Mouse (Mus musculus) heart, embryonic 16.5 days (tissue): ENCODE data around the gene Slc25a11. TPM values are rescaled to one million over a fixed set of nuclear protein-coding genes. Genes with fewer than 3 reads are reported as not detected.

Source experiments
- ATAC-seq: fragments of 200-750 bp; cut with Nextera tagmentation; replicated peaks from 2 replicates; pipeline ENCODE4 v1.8.0; 2017; ENCODE audit warnings: moderate number of reproducible peaks; ENCODE audit not compliant: insufficient read depth, low FRiP score; ENCODE audit errors: extremely low read depth
- H3K27ac ChIP-seq: fragments of 300-500 bp; sonication (generic); 2 replicates; pipeline ENCODE4 v1.5.1; 2014; ENCODE audit warnings: mild to moderate bottlenecking, low read length, control low read depth, moderate library complexity
- H3K27me3 ChIP-seq: fragments of 300-500 bp; sonication (generic); 2 replicates; pipeline ENCODE4 v1.6.1; 2014; ENCODE audit warnings: low read length, mixed read lengths; ENCODE audit not compliant: control insufficient read depth, insufficient read depth
- H3K36me3 ChIP-seq: fragments of 300-500 bp; sonication (generic); 2 replicates; pipeline ENCODE4 v1.6.1; 2014; ENCODE audit not compliant: control insufficient read depth, insufficient read depth
- H3K4me1 ChIP-seq: fragments of 300-500 bp; sonication (generic); 2 replicates; pipeline ENCODE4 v1.6.1; 2014; ENCODE audit warnings: low read length, mixed read lengths; ENCODE audit not compliant: control insufficient read depth, insufficient read depth
- H3K4me2 ChIP-seq: fragments of 300-500 bp; sonication (generic); 2 replicates; pipeline ENCODE4 v1.6.1; 2014; ENCODE audit warnings: low read depth, mild to moderate bottlenecking, control low read depth, low read length
- H3K4me3 ChIP-seq: fragments of 300-500 bp; sonication (generic); 2 replicates; pipeline ENCODE4 v1.5.1; 2014; ENCODE audit warnings: mild to moderate bottlenecking, control low read depth, low read length
- H3K9ac ChIP-seq: fragments of 300-500 bp; sonication (generic); 2 replicates; pipeline ENCODE4 v1.6.1; 2014; ENCODE audit warnings: low read length, control low read depth
- H3K9me3 ChIP-seq: fragments of 300-500 bp; sonication (generic); replicated peaks from 2 replicates; pipeline ENCODE4 v1.6.1; 2016; ENCODE audit warnings: low read length; ENCODE audit not compliant: control insufficient read depth
- WGBS: fragments of 180-500 bp; shearing (Covaris S2); extraction: QIAGEN DNeasy Blood & Tissue Kit; methylation state at CpG from one replicate; pipeline ENCODE4 v1.1.7; 2014; 5-methylcytosine and 5-hydroxymethylcytosine counted together
- polyA plus RNA-seq: library from polyadenylated mRNA; unstranded; fragments of >200 nt; fragmentation: Nextera tagmentation; extraction: Ambion mirVana; gene quantifications from 2 replicates; pipeline ENCODE4 v1.2.1, GENCODE M21; 2015

Gene Slc25a11
- polyA plus RNA-seq, 1 experiment from 2014 or later, result 346 TPM

DNA sequence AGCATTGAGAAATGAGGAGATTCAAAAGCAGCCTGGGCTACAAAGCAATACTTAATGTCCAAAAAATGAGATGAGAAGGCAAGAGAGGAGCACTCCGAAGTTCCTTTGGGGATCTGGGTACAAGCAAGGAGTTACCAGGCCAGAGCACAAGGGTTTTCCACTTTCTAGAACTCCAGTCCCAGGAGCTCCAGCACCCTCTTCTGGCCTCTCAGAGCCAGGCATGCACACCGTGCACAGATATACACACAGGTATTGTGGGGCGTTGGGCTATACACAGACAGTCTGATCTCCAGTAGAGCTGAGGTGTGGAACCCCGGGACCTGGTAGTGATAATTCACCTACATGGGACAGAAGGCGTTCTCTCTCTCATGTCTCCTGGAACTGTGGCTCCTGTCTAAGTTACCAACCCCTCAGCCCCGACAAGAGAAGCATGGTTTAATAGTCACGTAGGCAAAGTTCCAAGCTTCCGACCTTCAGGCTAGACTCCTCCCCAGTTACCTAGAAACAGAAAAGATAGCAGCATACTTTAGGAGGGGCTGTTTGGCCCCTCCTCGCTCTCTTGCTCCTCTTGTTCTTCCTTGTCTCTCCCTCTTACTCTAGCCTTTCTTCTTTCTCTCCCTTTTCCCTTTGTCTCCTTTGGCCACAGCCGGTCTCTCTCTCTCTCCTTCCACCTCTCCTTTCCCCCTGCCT lies 24.1 kb downstream of the Slc25a11 start:
- H3K4me2 ChIP-seq, result no peak overlapping the region
- H3K36me3 ChIP-seq, result no peaks in the 10 kb centered on the region
- WGBS, result 65% methylated on average over 10 of the region's 10 CpGs
- H3K27me3 ChIP-seq, result no peaks in the 10 kb centered on the region
- H3K9me3 ChIP-seq, result no peaks in the 10 kb centered on the region
- no peak overlapping the region for H3K4me3 ChIP-seq
- peaks cover 5% of the 10 kb centered on the region; the same call in 1 of the 2 replicates for H3K4me1 ChIP-seq
- ATAC-seq, result no peak
- no peak overlapping the region for H3K9ac ChIP-seq
- H3K27ac ChIP-seq, result no peak overlapping the region

DNA sequence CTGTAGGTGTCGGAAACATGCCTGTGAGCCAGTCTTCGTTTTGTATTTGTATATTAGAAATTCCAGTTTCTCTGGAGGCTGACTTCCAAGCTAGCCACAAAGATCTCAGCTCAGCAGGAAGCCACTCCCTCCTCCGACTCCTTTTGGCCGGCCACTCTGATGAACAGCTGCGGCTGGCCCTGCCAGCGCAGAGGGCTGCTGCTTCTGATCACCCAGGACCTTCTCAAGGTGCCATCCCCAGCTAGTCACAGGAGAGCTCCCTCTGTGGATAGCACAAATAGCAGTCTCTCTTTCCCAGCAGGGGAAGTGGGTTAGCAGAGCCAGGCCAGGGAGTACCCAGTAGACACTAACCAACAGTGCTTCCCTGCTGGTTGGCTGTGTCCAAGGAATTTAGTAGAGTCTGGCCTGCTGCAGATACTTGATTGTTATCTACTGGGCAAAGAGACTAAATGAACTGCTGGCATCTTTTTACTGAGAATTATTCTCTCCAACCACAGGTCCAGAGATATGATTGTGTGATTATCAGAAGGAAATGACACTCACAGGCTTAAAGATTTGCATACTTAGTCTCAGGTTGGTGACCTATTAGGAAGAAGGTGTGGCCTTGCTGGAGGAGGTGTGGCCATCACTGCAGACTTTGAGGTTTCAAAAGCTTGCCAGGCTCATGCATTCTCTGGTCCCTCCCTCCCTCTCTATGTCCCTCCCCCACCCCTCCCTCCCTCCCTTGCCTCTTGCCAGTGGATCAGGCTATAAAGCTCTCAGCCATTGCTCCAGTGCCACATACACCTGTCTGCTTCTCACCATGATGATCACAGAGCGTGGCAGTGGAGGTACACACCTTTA lies 25.1 kb downstream of the Slc25a11 start:
- no peaks in the 10 kb centered on the region for H3K9me3 ChIP-seq
- peaks cover 5% of the 10 kb centered on the region; the same call in 1 of the 2 replicates for H3K4me1 ChIP-seq
- no peak for ATAC-seq
- no peaks in the 10 kb centered on the region for H3K27me3 ChIP-seq
- H3K36me3 ChIP-seq, result no peaks in the 10 kb centered on the region
- H3K27ac ChIP-seq, result no peak overlapping the region
- H3K4me2 ChIP-seq, result no peak overlapping the region
- 36% methylated on average over 7 of the region's 7 CpGs for WGBS
- H3K9ac ChIP-seq, result no peak overlapping the region
- H3K4me3 ChIP-seq, result no peak overlapping the region

DNA sequence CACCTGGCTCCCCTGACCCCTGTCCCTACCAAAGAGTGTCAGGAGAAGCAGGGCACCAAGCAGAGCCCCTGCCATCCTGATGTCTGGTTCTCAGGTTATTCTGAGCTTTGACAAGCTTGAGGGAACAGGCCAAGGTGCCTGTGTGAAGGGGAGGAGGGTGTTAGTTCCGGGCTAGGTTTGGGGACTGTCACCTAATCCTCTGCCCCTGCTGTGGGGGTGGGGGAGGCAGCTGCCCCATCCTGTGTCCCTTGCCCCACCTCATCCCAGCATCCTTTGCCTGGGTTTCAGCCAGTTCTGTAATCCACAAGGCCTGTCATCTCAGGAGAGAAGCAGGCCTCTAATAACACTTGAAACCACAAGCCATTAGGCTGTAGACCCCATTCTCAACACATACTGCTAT lies 28.2 kb downstream of the Slc25a11 start, which contains the start of gene Chrne:
Chrne (minus strand) TSS at position 116 of the 400 bp plus-strand sequence.
- no peak within 1 kb of the TSS for H3K4me3 ChIP-seq
- ATAC-seq, result no peak
- peaks cover 5% of the 10 kb centered on the region; the same call in 1 of the 2 replicates for H3K27me3 ChIP-seq
- H3K36me3 ChIP-seq, result no peaks in the 10 kb centered on the region
- H3K27ac ChIP-seq, result no peak within 1 kb of the TSS
- no peak within 1 kb of the TSS for H3K4me2 ChIP-seq
- H3K4me1 ChIP-seq, result peaks cover 15% of the 10 kb centered on the region
- H3K9me3 ChIP-seq, result no peaks in the 10 kb centered on the region
- 25% methylated on average over 1 of the region's 1 CpGs for WGBS
- no peak within 1 kb of the TSS for H3K9ac ChIP-seq

DNA sequence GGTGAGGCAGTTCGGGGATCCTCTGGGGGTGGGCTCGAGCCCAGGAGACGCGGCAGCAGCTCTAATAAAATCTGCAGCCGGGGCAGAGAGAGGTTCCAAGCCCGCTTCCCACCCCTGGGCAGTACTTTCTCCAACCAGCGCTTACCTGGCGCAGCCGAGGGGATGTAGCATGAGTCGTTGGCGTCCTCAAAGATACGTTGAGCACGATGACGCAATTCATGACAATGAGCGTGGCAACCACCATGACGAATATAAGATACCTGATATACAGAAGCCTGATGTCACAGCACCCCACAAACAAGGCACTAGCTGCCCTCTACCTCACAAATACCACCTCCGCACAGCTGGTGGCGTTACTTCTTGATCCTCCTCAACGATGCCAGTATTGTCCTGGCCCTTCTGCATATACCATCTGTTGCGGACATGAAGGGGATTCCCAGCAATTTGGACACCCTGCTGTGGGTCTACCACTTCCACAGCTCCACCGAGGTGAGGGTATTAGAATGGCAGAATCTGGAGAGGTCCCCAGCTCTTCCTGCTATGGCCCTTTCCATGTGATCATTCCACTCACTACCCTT lies 31.7 kb downstream of the Slc25a11 start, which contains the start of gene 4930544D05Rik:
4930544D05Rik (plus strand) TSS at position 333 of the 578 bp plus-strand sequence.
- WGBS, result 9% methylated on average over 21 of the region's 21 CpGs
- H3K9ac ChIP-seq, result peak within 1 kb of the TSS; percentile 65
- peak within 1 kb of the TSS; percentile 84 for H3K4me2 ChIP-seq
- ATAC-seq, result 0 out of 2 replicates have a peak, but pooled peaks have one; percentile 2
- H3K27me3 ChIP-seq, result peaks cover 5% of the 10 kb centered on the region; the same call in 1 of the 2 replicates
- H3K27ac ChIP-seq, result peak within 1 kb of the TSS; percentile 63
- H3K4me1 ChIP-seq, result peaks cover 10% of the 10 kb centered on the region
- peaks cover 20% of the 10 kb centered on the region for H3K36me3 ChIP-seq
- no peaks in the 10 kb centered on the region for H3K9me3 ChIP-seq
- peak within 1 kb of the TSS; percentile 49 for H3K4me3 ChIP-seq

DNA sequence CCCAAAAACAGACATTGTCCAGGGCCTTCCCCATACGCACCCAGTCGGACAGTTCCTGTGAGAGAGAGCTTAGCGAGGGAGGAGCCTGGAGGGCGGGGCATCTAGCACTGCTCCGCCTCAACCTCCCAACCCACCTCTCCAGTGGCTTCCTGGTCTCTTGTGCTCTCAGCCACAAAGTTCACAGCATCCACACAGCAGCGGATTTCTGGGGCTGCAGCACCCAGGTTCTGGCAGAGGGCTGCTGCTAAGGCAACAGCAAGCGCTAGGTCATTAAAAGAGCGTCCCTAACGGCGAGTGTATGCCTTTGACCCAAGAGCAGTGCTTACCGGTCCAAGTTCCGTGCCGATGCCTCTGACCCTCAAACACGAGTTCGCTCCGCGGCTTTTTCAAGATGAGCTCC lies 32.2 kb downstream of the Slc25a11 start:
- peak overlapping the region; percentile 84 for H3K4me2 ChIP-seq
- peaks cover 5% of the 10 kb centered on the region; the same call in 1 of the 2 replicates for H3K27me3 ChIP-seq
- H3K9ac ChIP-seq, result peak overlapping the region; percentile 65
- H3K9me3 ChIP-seq, result no peaks in the 10 kb centered on the region
- H3K4me3 ChIP-seq, result peak overlapping the region; percentile 49
- ATAC-seq, result peak; percentile 74
- WGBS, result 2% methylated on average over 17 of the region's 17 CpGs
- H3K4me1 ChIP-seq, result peaks cover 10% of the 10 kb centered on the region
- H3K27ac ChIP-seq, result peak overlapping the region; percentile 63
- H3K36me3 ChIP-seq, result peaks cover 23% of the 10 kb centered on the region

DNA sequence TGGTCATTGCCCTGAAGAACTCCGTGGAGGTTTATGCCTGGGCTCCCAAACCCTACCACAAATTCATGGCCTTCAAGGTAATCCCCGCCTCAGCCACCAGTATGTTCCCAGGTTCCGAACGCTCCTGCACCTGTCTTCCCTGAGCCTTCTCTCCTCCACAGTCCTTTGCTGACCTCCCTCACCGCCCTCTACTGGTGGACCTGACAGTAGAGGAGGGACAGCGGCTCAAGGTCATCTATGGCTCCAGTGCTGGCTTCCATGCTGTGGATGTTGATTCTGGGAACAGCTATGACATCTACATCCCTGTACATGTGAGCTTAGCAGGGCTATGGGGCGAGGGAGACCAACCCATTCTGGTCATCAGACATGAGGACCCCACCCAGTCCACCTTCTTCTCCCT lies 34.8 kb downstream of the Slc25a11 start:
- H3K9me3 ChIP-seq, result no peaks in the 10 kb centered on the region
- H3K4me3 ChIP-seq, result no peak overlapping the region
- ATAC-seq, result no peak
- H3K27ac ChIP-seq, result no peak overlapping the region
- WGBS, result 73% methylated on average over 7 of the region's 7 CpGs
- H3K27me3 ChIP-seq, result peaks cover 5% of the 10 kb centered on the region; the same call in 1 of the 2 replicates
- no peak overlapping the region for H3K9ac ChIP-seq
- no peak overlapping the region for H3K4me2 ChIP-seq
- H3K36me3 ChIP-seq, result peaks cover 46% of the 10 kb centered on the region
- H3K4me1 ChIP-seq, result peaks cover 10% of the 10 kb centered on the region

DNA sequence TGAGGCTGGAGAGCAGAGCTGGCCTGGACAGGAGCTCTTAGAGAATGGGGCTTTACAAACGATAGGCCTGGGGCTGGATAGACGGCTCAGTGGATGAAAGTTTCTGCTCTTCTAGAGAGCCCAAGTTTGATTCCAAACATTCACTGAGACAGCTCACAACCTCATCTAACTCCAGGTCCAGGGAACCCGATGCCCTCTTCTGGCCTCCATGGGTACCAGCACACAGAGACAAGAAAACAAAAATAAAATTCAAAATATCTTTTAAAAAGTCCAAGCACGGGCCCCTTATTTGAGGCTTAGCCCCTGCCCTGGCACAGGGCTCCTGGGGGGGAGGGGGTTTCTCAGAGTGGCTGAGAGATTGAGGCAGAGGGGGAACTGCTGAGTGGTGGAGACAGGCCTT lies 36.5 kb downstream of the Slc25a11 start:
- no peak overlapping the region for H3K27ac ChIP-seq
- WGBS, result 85% methylated on average over 4 of the region's 4 CpGs
- H3K4me2 ChIP-seq, result no peak overlapping the region
- H3K9ac ChIP-seq, result no peak overlapping the region
- ATAC-seq, result no peak
- H3K9me3 ChIP-seq, result no peaks in the 10 kb centered on the region
- H3K36me3 ChIP-seq, result peaks cover 57% of the 10 kb centered on the region
- H3K27me3 ChIP-seq, result no peaks in the 10 kb centered on the region
- H3K4me3 ChIP-seq, result no peak overlapping the region
- peaks cover 10% of the 10 kb centered on the region for H3K4me1 ChIP-seq

DNA sequence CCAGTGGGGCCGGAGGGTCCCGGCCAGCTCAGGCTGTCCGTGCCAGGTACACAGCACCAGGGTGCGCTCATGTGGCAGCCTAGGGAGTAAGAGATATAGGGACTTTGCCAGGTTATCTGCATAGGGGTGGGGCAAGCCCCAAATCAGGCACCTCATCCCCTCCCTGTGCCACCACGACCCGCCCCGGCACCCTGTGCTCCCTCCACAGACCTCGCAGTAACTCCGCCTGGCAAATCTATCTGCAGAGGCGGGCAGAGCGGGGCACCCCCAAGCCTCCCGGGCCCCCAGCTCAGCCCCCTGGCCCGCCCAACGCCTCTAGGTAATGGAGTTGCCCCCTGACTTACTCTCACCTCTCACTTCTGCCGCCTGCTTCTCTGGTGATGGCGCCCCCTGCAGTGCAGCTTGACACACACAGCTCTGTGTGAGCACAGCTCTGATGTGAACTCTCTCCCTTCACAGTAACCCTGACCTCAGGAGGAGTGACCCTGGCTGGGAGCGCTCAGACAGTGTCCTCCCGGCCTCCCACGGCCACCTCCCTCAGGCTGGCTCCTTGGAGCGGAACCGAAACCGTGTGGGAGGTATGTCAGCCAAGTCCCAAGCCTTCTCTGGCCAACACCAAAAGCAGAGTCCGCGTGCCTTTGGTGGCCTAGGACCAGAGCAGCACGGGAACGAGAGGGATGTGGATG lies 38.8 kb downstream of the Slc25a11 start:
- H3K4me2 ChIP-seq, result no peak overlapping the region
- no peaks in the 10 kb centered on the region for H3K4me1 ChIP-seq
- H3K27ac ChIP-seq, result no peak overlapping the region
- ATAC-seq, result no peak
- H3K27me3 ChIP-seq, result no peaks in the 10 kb centered on the region
- no peak overlapping the region for H3K9ac ChIP-seq
- WGBS, result 88% methylated on average over 26 of the region's 26 CpGs
- H3K9me3 ChIP-seq, result no peaks in the 10 kb centered on the region
- H3K4me3 ChIP-seq, result no peak overlapping the region
- peaks cover 64% of the 10 kb centered on the region for H3K36me3 ChIP-seq
